Mouse (Mus musculus) c-Kit-positive CD71-negative TER-119-negative erythroid progenitor cells, embryonic 14.5 days (primary cell): ENCODE measurements around the gene Aunip.

Experiments used
- DNase-seq: peaks from one replicate; pipeline ENCODE4 v3.0.0-alpha.2; 2013; ENCODE audit warnings: low read depth

The Aunip gene

DNA sequence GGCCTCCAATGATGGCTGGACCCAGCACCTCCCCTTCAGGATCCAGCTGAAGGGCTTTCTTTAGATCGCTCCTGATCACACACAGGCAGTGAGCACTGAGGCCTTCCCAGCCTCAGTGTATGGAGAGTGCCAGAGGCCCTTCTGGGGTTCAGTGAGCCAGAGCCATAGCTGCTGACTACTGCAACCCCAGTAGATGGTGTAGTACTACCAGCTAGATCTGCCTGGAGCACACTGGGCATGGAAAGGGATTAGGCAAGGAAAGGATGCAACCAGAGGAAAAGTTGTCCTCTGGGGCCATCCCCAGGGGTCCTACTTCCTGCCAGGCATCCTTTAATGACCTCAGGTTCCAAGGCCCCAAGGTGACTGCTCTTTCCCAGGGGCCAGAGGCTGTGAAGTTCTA, 42.8 kb downstream of the Aunip start:
- no peak for DNase-seq

DNA sequence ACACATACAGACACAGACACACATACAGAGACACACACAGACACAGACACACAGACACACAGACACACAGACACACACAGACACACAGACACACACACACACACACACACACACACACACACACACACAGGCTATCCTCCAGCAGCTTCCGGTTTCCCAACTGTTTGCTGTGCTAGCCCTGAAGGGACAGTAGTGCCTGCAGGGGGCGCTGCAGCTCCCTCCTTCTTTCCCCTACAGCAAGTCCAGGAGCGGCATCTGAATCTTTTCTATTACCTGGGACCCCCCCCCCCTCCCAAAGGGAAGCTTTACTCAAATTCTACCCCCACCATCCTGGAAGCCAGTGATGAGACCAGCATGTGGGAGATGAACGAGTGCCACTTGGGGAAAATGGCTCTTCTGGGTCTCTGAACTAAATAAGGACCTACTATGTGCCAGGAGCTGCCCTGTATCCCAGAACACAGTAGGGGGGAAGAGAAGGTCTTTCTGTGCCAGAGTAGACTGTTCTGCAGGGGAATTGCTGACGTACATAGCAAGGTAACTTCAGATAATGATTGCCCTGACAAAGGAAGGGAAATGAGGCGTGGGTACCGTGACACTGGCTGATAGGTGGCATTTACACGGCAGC, 45.3 kb downstream of the Aunip start:
- DNase-seq: no peak

DNA sequence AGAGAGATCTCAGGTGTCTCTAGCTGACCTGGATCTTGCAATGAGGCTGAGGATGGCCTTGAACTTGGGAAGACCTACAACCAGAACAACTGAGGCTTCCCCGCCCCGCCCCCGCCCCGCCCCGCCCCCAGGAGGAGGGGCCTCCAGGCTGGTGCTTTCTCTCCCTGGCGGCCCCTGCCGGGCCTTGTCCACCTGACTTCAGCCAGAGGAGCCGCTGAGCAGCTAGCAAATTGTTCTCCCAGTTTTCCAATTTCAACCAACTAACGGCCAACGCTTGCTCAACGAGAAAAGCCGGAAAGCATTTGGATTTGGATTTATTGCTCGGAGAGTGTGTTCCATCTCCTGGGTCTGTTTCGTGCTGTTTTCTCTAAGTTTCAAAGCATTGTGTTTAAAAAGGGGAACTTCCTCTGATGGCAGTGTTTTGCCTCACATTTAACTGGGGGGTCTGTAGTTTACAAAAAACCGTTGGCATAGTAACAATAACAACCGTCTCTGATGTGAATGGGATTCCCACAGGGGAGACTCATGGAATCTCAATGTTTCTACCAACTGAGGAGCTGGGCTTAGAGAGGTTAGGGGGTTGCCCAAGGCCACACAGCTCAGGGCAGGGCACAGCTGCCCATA, 46.9 kb downstream of the Aunip start:
- DNase-seq: no peak

DNA sequence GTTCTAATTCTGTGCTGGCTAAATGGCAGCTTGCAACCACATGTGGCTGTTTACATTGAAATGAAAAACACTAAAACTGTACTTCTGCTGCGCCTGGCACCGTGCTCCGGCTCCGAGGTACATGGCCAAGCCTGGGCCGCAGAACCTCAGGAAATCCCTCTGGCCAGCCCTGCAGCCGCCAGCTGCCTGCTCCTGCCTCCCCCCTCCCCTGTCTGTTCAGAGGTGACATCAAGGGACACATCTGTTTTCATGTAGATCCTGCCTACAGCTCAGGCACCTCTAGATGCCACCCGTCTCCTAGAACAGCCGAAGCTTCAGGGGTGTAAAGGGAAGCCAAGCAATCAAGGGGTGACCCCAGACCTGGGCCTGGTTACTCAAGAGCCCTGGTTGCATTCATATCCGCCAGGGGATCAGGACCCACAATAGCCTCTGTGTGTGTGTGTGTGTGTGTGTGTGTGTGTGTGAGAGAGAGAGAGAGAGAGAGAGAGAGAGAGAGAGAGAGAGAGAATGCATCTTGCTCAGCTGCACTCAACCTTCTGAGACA, 47.8 kb downstream of the Aunip start:
- no peak for DNase-seq

DNA sequence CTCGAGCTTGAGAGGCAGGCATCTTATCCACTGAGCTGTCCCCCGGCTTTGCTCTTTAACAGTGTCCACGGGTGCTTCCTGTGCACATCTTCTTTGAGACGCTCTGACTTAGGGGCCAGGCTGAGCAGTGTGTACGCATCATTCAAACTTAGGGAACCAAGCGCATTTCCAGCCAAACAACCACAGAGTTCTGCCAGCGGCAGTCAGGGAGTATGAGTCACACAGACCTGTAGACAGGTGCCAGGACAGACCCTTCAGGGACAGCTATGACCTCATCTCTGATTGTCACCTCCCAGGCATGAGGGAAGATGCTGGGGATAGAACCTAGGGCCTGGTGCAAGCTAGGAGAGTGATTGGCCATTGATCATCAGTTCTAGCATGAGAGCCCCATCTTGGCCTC, 48.4 kb downstream of the Aunip start:
- peak; percentile 46 for DNase-seq

DNA sequence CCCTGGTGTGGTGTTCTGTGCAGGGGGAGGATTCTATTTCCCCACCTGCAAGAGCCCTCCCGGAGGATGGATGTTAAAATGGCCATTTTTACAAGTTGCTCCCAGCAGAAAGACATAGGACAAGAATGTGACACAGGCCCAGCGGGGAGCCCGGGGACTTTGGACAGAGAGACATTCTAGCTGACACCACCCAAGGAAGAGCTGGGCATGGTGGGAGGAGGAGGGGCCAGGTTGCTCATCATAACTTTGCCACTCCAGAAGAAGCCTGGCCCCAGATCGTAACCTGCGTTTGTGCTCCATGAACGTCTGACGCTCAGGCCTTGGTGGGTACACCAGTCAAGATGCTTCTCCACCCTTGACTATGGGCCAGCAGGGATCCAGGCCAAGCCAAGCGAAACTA, 49.9 kb downstream of the Aunip start:
- no peak for DNase-seq

DNA sequence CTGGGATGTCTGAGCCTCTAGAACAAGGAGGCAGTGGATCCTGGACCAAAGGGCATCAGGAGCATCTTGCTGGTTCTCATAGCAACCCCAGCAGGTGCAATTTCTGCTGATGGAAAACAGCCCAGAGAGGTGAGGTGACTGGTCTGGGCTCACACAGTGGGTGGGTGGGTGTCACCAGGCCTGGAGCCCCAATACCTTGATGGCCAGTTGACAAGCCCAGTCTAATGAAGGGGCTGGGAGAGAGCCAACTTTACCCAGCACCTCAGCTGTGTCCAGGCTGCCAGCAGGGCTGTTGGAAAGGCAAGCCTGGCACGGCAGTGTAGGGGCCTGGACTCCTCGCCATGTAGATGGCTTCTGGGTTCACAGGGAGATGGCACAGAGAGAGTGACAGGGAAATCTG, 51.2 kb downstream of the Aunip start:
- no peak for DNase-seq

DNA sequence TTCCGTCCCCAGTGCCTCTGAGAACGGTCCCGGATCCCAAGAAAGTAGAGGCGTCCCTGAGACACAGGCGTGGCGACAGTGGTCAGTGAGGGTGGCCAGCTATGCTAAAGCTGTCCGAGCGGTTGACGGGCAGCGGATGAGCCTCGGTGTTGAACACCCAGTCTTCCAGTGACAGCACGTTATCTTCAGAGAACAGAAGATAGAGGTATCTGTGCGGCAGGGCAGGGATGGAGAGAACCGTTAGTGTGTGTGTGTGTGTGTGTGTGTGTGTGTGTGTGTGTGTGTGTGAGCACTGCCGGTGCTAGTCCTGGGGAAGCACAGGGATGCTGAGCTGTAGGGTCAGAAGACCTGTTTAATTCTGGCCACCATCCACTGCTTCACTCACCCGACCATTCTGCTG, 52.8 kb downstream of the Aunip start:
- no peak for DNase-seq

DNA sequence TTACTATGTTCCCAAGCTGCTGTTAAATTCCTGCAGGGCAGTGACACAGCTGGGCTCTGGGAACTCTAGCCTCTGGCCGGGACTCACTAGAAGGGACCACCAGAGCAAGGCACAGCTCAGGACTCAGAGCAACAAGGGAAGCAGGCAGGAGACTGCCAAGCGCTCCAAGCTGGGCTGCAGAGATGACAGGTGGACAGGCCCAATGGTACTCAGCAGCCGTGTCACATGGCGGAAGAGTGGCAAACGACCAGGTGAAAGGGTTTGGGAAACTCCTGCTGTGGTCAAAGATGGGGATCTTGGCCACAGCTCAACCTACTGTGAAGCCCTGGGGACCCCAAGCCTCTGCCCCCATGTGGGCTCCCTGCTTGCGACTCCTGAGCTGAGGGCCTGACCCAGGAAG, 53.3 kb downstream of the Aunip start:
- DNase-seq: no peak

DNA sequence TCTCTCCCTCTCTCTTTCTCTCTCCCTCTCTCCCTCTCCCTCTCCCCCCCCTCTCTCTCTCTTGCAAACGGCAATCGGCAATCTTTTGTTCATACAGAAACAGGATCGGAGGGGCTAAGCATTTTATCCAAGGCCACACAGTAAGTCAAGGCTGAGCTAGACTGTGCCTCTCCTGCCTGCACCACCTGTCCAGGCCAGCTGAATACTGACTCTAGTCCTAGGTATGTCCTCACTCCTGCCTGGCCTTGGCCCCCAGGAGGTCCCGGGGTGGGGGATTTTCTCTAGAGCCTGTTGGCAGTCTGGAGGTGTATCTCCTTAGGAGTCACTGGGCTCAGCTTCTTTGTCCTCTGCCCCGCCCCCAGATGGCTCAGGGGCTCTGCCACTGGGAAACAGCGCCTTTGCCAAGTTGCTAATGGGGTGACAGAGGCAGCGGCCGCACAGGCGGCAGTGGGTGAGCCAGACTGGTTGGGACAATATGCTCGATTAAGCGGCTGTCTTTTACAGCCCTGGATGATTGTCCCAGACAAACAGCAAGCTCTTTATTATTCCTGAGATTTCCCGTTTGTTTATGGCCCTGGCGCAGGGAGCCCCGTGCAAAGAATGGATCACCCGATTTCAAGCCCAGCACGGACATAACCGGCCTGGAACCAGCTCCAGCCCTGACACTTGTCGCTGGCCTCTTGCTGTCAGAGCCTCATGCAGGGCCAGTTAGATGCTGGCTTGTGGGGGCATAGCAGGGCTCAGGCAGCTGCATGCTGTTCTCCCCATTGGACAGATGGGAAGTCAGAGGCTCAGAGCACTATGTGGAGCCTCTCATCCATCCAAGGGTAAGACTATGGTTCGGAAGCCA, 56.8 kb downstream of the Aunip start:
- DNase-seq: no peak

DNA sequence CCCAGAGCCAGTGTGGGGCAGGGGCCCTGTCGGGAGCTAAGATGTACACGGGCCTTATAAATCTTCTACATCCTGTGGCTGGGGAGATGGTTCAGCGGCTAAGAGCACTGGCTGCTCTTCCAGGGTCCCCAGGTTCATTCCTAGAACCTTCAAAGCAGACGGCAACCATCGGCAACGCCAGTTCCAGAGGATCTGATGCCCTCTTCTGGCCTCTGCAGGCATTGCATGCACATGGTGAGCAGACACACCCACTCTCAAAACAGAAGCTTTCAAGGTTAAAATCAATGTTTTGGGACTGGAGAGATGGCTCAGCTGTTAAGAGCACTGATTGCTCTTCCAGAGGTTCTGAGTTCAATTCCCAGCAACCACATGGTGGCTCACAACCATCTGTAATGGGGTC, 58.4 kb downstream of the Aunip start:
- no peak for DNase-seq

DNA sequence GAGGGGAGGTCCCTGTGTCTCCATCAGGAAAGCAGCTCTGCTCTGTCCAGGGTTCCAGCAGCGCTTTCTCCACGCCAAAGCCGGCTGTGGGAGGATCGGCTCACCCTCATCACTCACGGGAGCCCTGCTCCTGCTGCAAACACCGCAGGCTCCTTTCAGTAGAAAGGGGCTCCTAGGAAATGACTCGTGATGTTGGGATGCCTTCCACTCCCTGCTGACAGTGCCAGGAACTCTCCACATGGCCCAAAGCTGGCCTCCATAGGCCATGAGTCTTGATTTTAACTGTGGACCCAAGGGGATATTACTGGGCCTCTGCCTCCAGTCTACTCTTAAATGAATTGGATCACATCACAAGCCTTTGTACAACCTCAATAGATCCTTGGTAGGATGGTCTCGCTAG, 59.0 kb downstream of the Aunip start:
- no peak for DNase-seq

DNA sequence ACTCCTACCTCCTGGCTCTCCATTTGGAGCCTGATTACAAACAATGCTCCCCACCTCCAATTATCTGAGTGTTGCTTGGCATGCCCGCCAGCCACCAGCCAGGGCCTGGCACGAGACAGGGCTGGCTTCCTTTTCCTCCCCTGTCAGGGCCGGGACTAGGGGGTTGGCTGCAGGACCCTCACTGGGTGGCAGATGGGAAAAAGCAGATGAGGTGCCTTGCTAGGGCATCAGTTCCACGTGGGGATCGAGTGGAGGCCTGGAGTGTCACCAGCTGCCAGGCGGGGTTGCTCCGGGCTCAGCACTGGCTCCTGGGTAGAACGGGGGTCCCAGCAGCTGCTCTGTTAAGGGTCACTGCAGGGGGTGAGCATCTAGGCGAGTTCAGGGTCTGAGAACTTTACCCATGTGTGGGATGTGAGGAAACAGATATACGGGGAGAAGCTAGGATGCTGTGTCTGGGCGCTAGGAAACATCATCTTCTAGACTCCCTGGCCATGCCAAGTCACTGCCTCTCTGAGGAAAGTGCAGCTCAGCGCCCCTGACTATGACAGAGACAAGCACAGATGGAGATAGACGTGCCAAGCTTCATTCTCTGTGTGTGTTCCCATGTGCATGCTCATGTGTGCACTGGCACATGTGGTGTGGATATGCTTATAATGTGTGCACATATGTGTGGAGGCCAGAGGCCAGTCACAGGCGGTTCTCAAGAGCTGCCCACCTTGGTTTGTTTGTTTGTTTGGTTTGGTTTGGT, 60.1 kb downstream of the Aunip start:
- no peak for DNase-seq

DNA sequence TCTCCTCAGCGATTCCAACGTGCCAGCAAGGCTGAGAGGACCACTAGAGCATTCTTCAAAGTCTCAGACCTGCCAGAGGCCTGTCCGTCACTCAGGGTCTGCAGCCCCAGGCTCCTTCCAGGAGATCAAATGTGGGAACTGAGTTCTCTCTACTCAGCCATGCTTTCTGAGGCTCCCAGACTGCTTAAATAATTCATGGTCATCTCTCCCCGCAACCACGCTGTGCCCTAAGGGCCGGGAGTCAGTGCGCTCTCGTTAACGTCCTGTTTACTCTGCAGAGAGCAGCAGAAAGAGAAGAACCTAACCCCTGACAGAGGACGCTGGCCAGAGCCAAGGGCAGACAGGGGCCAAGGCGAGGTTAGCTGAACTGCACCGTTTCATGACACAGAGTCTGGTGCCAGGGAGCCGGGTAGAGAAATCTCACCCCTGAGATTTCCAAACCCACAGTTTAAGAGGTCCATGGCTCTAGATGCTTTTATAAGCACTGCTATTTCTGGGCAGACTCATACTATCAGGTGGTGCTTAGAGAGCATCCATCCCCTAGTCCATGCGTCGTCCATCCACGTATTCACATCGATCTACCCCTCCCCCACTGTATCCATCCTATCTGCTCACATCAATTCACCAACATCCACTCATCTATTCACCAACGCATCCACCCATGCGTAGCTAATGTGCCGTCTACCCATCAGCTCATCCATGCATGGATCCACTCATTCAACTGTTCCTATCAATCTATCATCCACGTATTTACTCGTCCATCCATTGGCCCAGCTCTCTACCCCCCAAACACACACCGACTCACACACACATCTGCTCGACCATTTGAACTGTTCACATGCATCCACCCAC, 61.9 kb downstream of the Aunip start:
- no peak for DNase-seq
